Mouse (Mus musculus) adrenal gland, adult 8-10 months (tissue): Measurements from ENCODE around the gene Tnfsf4. TPM values are rescaled to one million over a fixed set of nuclear protein-coding genes. Genes with fewer than 3 reads are reported as not detected.

Experiments
- DNase-seq: peaks from one replicate; pipeline ENCODE4 v3.0.0; 2022
- total RNA-seq, 4 experiments: library from RNA; stranded (reverse); gene quantifications; 2 replicates each; pipeline ENCODE4 v1.2.4; 2022

Tnfsf4 gene
- total RNA-seq, 4 experiments from 2014 or later, result not detected

DNA sequence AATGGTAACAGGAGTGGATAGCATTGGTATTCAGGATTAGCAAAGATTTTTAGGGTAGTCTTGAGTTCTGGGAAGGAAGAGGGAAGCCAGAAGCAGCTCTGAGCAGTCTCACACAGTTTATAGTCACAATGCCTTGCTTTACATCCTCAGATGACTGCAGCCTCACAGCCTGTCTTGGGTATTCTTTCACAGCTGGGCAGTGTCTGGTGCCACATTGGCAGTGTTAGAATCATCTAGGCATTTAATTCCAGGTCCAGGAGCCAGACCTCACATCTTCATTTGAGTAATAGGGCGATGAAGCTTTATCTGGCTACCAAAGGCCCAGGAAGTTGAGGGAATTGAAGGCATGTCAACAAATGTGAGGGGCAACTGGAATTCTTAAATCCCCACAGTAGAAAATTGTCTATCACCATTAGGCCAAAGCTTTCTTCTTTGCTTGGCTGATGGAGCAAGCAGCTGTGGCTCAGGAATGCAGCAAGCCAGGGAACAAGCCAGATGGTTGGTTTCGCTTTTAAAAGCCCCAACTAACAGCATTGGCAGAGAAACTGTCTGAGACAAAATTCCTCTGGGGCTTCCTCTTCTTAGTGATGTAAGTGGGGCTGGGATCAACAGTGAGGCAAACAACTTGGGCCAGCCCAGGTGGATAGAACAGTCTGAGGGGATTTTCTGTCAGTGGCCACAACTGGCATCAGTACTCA, 68.3 kb downstream of the Tnfsf4 start:
- no peak for DNase-seq

Other genes starting within 250 kb of the Tnfsf4 start
- not detected for gene Tex50, start 236.1 kb upstream of the Tnfsf4 start, total RNA-seq
- 100 to 1,000 TPM; 240 to 766 (median 475) TPM for gene Prdx6, start 144.2 kb upstream of the Tnfsf4 start, total RNA-seq
- under 1 TPM in 1 of 4 experiments, not detected in 3; 0.13 TPM for gene Tnfsf18, start 99.2 kb downstream of the Tnfsf4 start, total RNA-seq